Mouse (Mus musculus) CH12.LX (cell line): ENCODE data around the gene Etv2. TPM values are rescaled to one million over a fixed set of nuclear protein-coding genes. Genes with fewer than 3 reads are reported as not detected.

Source experiments
- DNase-seq: peaks from one replicate; pipeline ENCODE4 v3.0.0-alpha.2; 2013; ENCODE audit errors: extremely low read depth
- H3K27ac ChIP-seq: 2 replicates; pipeline ENCODE4 v1.5.1; 2012; ENCODE audit warnings: low read depth, mild to moderate bottlenecking, control low read depth, moderate library complexity; ENCODE audit not compliant: insufficient read depth
- H3K27me3 ChIP-seq: replicated peaks from 2 replicates; pipeline ENCODE3; 2012; ENCODE audit warnings: inconsistent platforms
- H3K36me3 ChIP-seq, 2 experiments: replicated peaks in 1 of 2; 2 replicates each; pipeline versions ENCODE3 to v1.6.1; 2012; ENCODE audit warnings: inconsistent platforms in 1 of 2, low read length in 1 of 2, mild to moderate bottlenecking in 1 of 2, mixed read lengths in 1 of 2, moderate library complexity in 1 of 2; ENCODE audit not compliant: control insufficient read depth in 1 of 2, insufficient read depth in 1 of 2
- H3K4me1 ChIP-seq, 2 experiments: 2 replicates each; pipeline ENCODE4 v1.6.1; 2012; ENCODE audit warnings: inconsistent platforms in 1 of 2, moderate library complexity in 1 of 2; ENCODE audit not compliant: insufficient read depth in 2 of 2, control insufficient read depth in 1 of 2
- H3K4me2 ChIP-seq: 2 replicates; pipeline ENCODE4 v1.6.1; 2012; ENCODE audit warnings: low read depth, mild to moderate bottlenecking, control low read depth; ENCODE audit not compliant: poor library complexity, insufficient read depth, severe bottlenecking
- H3K4me3 ChIP-seq, 3 experiments: fragments of 150-350 bp in 1 of 3; sonication (generic) in 1 of 3; replicated peaks in 1 of 3; 2 replicates each; pipeline versions ENCODE3 to v1.5.1; 2011 to 2012; ENCODE audit warnings: low read depth in 2 of 3, low read length in 2 of 3, mild to moderate bottlenecking in 2 of 3, moderate library complexity in 2 of 3, control low read depth in 1 of 3, improper control_type of control experiment in 1 of 3, inconsistent platforms in 1 of 3, mixed read lengths in 1 of 3; ENCODE audit not compliant: poor library complexity in 1 of 3
- H3K79me2 ChIP-seq: replicated peaks from 2 replicates; pipeline ENCODE4 v1.6.1; 2012; ENCODE audit warnings: mild to moderate bottlenecking, moderate library complexity; ENCODE audit not compliant: control insufficient read depth, poor library complexity, insufficient read depth, severe bottlenecking; ENCODE audit errors: extremely low read depth
- H3K9ac ChIP-seq: 2 replicates; pipeline ENCODE4 v1.6.1; 2012; ENCODE audit warnings: low read depth, mild to moderate bottlenecking, control low read depth, moderate library complexity; ENCODE audit not compliant: insufficient read depth
- H3K9me3 ChIP-seq: replicated peaks from 2 replicates; pipeline ENCODE3; 2012; ENCODE audit warnings: low read length, inconsistent platforms, mixed read lengths
- BHLHE40 ChIP-seq: IDR thresholded peaks from 2 replicates; pipeline ENCODE4 v1.6.1; 2011; ENCODE audit warnings: mild to moderate bottlenecking, low read depth, low read length, improper control_type of control experiment
- CHD1 ChIP-seq: IDR thresholded peaks from 2 replicates; pipeline ENCODE4 v1.6.1; 2012; ENCODE audit warnings: low read depth, low read length, improper control_type of control experiment, inconsistent platforms
- CTCF ChIP-seq, 2 experiments: IDR thresholded peaks in 1 of 2; conservative IDR thresholded peaks in 1 of 2; 2 replicates each; pipeline ENCODE4 v1.5.1; 2011 to 2012; ENCODE audit warnings: low read depth in 2 of 2, low read length in 2 of 2, improper control_type of control experiment in 1 of 2, inconsistent platforms in 1 of 2, mild to moderate bottlenecking in 1 of 2, moderate library complexity in 1 of 2
- GABPA ChIP-seq: IDR thresholded peaks from 2 replicates; pipeline ENCODE4 v1.6.1; 2012; ENCODE audit warnings: low read depth, low read length, improper control_type of control experiment, inconsistent platforms; ENCODE audit not compliant: insufficient replicate concordance
- HCFC1 ChIP-seq: IDR thresholded peaks from 2 replicates; pipeline ENCODE4 v1.6.1; 2012; ENCODE audit warnings: low read depth, mild to moderate bottlenecking, inconsistent platforms, low read length, improper control_type of control experiment
- IRF4 ChIP-seq: IDR thresholded peaks from 2 replicates; pipeline ENCODE4 v1.6.1; 2014; ENCODE audit warnings: low read depth, mild to moderate bottlenecking, inconsistent platforms, low read length, improper control_type of control experiment
- MAX ChIP-seq: IDR thresholded peaks from 2 replicates; pipeline ENCODE4 v1.6.1; 2011; ENCODE audit warnings: low read length, improper control_type of control experiment
- MXI1 ChIP-seq: IDR thresholded peaks from 2 replicates; pipeline ENCODE4 v1.6.1; 2011; ENCODE audit warnings: mild to moderate bottlenecking, low read depth, low read length, improper control_type of control experiment
- NELFE ChIP-seq: IDR thresholded peaks from 2 replicates; pipeline ENCODE4 v1.6.1; 2011; ENCODE audit warnings: low read depth, low read length, improper control_type of control experiment
- NRF1 ChIP-seq: IDR thresholded peaks from 2 replicates; pipeline ENCODE4 v1.6.1; 2014; ENCODE audit warnings: low read depth, mild to moderate bottlenecking, inconsistent platforms, low read length, improper control_type of control experiment, moderate library complexity
- PAX5 ChIP-seq: IDR thresholded peaks from 2 replicates; pipeline ENCODE4 v1.6.1; 2012; ENCODE audit warnings: low read length, inconsistent platforms, mixed read lengths
- POLR2A ChIP-seq: IDR thresholded peaks from 2 replicates; pipeline ENCODE4 v1.6.1; 2011; ENCODE audit warnings: low read depth, mild to moderate bottlenecking, improper control_type of control experiment, low read length
- POLR2AphosphoS2 ChIP-seq: IDR thresholded peaks from 2 replicates; pipeline ENCODE4 v1.6.1; 2011; ENCODE audit warnings: low read depth, low read length, improper control_type of control experiment
- RAD21 ChIP-seq: IDR thresholded peaks from 2 replicates; pipeline ENCODE4 v1.6.1; 2011; ENCODE audit warnings: low read depth, mild to moderate bottlenecking, low read length, improper control_type of control experiment, moderate library complexity
- SIN3A ChIP-seq: IDR thresholded peaks from 2 replicates; pipeline ENCODE4 v1.6.1; 2012; ENCODE audit warnings: low read length, improper control_type of control experiment, inconsistent platforms
- SMC3 ChIP-seq: IDR thresholded peaks from 2 replicates; pipeline ENCODE4 v1.6.1; 2011; ENCODE audit warnings: low read depth, low read length, improper control_type of control experiment
- TBP ChIP-seq: conservative IDR thresholded peaks from 2 replicates; pipeline ENCODE4 v1.6.1; 2011; ENCODE audit warnings: low read depth, low read length, improper control_type of control experiment
- USF1 ChIP-seq: IDR thresholded peaks from 2 replicates; pipeline ENCODE4 v1.6.1; 2014; ENCODE audit warnings: low read depth, mild to moderate bottlenecking, inconsistent platforms, low read length, improper control_type of control experiment
- USF2 ChIP-seq: conservative IDR thresholded peaks from 2 replicates; pipeline ENCODE4 v1.6.1; 2011; ENCODE audit warnings: low read depth, low read length, improper control_type of control experiment
- ZMIZ1 ChIP-seq: IDR thresholded peaks from 2 replicates; pipeline ENCODE4 v1.6.1; 2012; ENCODE audit warnings: low read depth, mild to moderate bottlenecking, inconsistent platforms, low read length, improper control_type of control experiment
- dilution Hi-C: fragments of 300-500 bp; cut with MboI; formaldehyde crosslinking; loops from 2 replicates; pipeline ENCODE4 v1.14.3; 2020; ENCODE audit warnings: low sequenced_read_pairs; ENCODE audit not compliant: extremely low pct_unique_long_range_greater_than_20kb, extremely low pct_ligation_motif_present
- in situ Hi-C: fragments of 300-500 bp; cut with MboI; formaldehyde crosslinking; loops from 3 replicates; pipeline ENCODE4 v1.14.3; 2019; ENCODE audit warnings: low sequenced_read_pairs, low pct_ligation_motif_present, low pct_unique_long_range_greater_than_20kb, mixed read lengths
- polyA plus RNA-seq: library from polyadenylated mRNA; unstranded; fragments of >175 nt; gene quantifications from 2 replicates; pipeline ENCODE4 v1.2.1, GENCODE M21; 2012; ENCODE audit warnings: low read depth; ENCODE audit not compliant: insufficient read length
- total RNA-seq, 2 experiments: library from RNA; depleted of rRNA; stranded (reverse); fragments of 300-350 nt in 1 of 2; fragments of >200 nt in 1 of 2; gene quantifications; 2 replicates each; pipeline ENCODE4 v1.2.3; 2012 to 2014

Gene Etv2
- total and polyA plus RNA-seq, 3 experiments = not detected

DNA sequence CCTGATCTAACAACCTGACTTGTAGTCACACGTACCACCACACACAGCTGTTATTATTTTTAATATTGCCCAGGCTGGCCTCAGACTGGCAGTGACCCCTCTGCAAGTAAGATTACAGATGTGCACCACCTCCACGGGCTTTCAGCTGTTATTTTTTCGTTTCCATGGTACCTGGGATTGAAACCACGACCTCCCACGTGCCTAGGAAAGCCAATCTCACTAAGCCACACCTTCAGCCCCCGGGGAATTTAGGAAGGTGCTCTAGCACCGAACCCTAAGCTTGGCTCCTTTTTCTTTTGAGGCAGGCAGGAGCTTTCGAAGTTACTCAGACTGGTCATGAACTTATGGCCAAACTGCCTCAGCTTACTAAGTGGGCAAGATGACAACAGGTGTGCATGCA is 31.2 kb downstream of the Etv2 start:
- in situ Hi-C loops (no loop called here), dilution Hi-C loops (no loop called here)
- H3K27ac ChIP-seq = peak overlapping the region; percentile 64
- TF ChIP-seq RAD21 = no peak
- no peak for TF ChIP-seq GABPA
- 0 out of 2 replicates have a peak, but pooled peaks have one; percentile 10 for TF ChIP-seq USF2
- no peak for TF ChIP-seq SMC3
- TF ChIP-seq POLR2AphosphoS2 = no peak
- TF ChIP-seq POLR2A = peak; percentile 28; the same call in 1 of the 2 replicates
- no peak for TF ChIP-seq PAX5
- TF ChIP-seq IRF4 = peak; percentile 9; the same call in 1 of the 2 replicates
- TF ChIP-seq TBP = no peak
- peak; percentile 81 for TF ChIP-seq BHLHE40
- TF ChIP-seq NELFE = no peak
- TF ChIP-seq SIN3A = peak; percentile 35
- no peak for TF ChIP-seq MXI1
- TF ChIP-seq USF1 = peak; percentile 61
- peak overlapping the region; percentile 51 for H3K9ac ChIP-seq
- peak overlapping the region; percentile 52 for H3K4me2 ChIP-seq
- H3K27me3 ChIP-seq = no peaks in the 10 kb centered on the region
- peaks cover 3% of the 10 kb centered on the region for H3K79me2 ChIP-seq
- H3K4me3 ChIP-seq = peak overlapping the region in 2 of 3 experiments; percentile 23 to 60
- H3K4me1 ChIP-seq = peaks cover 23 to 29% of the 10 kb centered on the region in 2 experiments
- DNase-seq = no peak
- peaks cover 0 to 27% of the 10 kb centered on the region in 2 experiments for H3K36me3 ChIP-seq
- H3K9me3 ChIP-seq = peaks cover 3% of the 10 kb centered on the region

- H3K27ac ChIP-seq = no peak overlapping the region
- H3K9ac ChIP-seq = no peak overlapping the region
- DNase-seq = no peak
- peaks cover 15 to 21% of the 10 kb centered on the region in 2 experiments for H3K4me1 ChIP-seq
- dilution Hi-C loops (no loop called here), in situ Hi-C loops (no loop called here)
- no peaks in the 10 kb centered on the region for H3K27me3 ChIP-seq
- H3K36me3 ChIP-seq = peaks cover 0 to 24% of the 10 kb centered on the region in 2 experiments
- H3K4me3 ChIP-seq = no peak overlapping the region
- peaks cover 3% of the 10 kb centered on the region for H3K9me3 ChIP-seq
- TF ChIP-seq USF1 = no peak
- no peak for TF ChIP-seq CTCF (conservative IDR thresholded peaks at IDR 0.05 in 1 of 2, IDR thresholded peaks at IDR 0.05 in 1 of 2; ENCODE audit: low read depth in 2 of 2, low read length in 2 of 2)
- no peak for TF ChIP-seq TBP
- TF ChIP-seq NRF1 = no peak
- no peak for TF ChIP-seq MXI1
- TF ChIP-seq PAX5 = no peak
- no peak for TF ChIP-seq MAX
- TF ChIP-seq RAD21 = no peak
- no peak for TF ChIP-seq POLR2A
- TF ChIP-seq CHD1 = no peak
- no peak for TF ChIP-seq ZMIZ1
- TF ChIP-seq HCFC1 = no peak
- no peak overlapping the region for H3K4me2 ChIP-seq
- peaks cover 3% of the 10 kb centered on the region for H3K79me2 ChIP-seq
These were observed 33.1 kb downstream of the Etv2 start for GRCm38 (mm10) chr7:30602583-30602982.
